Mouse (Mus musculus) CH12.LX (cell line): Measurements from ENCODE around the gene Mfsd14a.

Experiments used
- CTCF ChIP-seq, 2 experiments: IDR thresholded peaks in 1 of 2; conservative IDR thresholded peaks in 1 of 2; 2 replicates each; pipeline ENCODE4 v1.5.1; 2011 to 2012; ENCODE audit warnings: low read depth in 2 of 2, low read length in 2 of 2, improper control_type of control experiment in 1 of 2, inconsistent platforms in 1 of 2, mild to moderate bottlenecking in 1 of 2, moderate library complexity in 1 of 2
- EP300 ChIP-seq: IDR thresholded peaks from 2 replicates; pipeline ENCODE4 v1.6.1; 2011; ENCODE audit warnings: low read length, improper control_type of control experiment
- ETS1 ChIP-seq: conservative IDR thresholded peaks from 2 replicates; pipeline ENCODE4 v1.6.1; 2012; ENCODE audit warnings: low read depth, mild to moderate bottlenecking, inconsistent platforms, low read length, improper control_type of control experiment, moderate library complexity
- JUND ChIP-seq: conservative IDR thresholded peaks from 2 replicates; pipeline ENCODE4 v1.6.1; 2011; ENCODE audit warnings: low read depth, low read length, improper control_type of control experiment
- POLR2A ChIP-seq: IDR thresholded peaks from 2 replicates; pipeline ENCODE4 v1.6.1; 2011; ENCODE audit warnings: low read depth, mild to moderate bottlenecking, improper control_type of control experiment, low read length

GRCm38 (mm10) chr3:116701601-116702000, 39.1 kb upstream of the Mfsd14a start:
- TF ChIP-seq CTCF (conservative IDR thresholded peaks at IDR 0.05 in 1 of 2, IDR thresholded peaks at IDR 0.05 in 1 of 2; ENCODE audit: low read depth in 2 of 2, low read length in 2 of 2), result no peak
- no peak for TF ChIP-seq JUND
- TF ChIP-seq EP300, result no peak
- TF ChIP-seq ETS1, result no peak
- no peak for TF ChIP-seq POLR2A
